In genomic region chr5:111039771-111040170, GRCm38 (mm10) we compare ENCODE assay signal across 17 mouse cellular contexts.
DNase-seq lines count a peak whose midpoint lies in the region; ATAC-seq and TF ChIP-seq lines count a peak whose summit lies in the region.
"Had no signal": no experiment of that assay in that cellular context is flagged by ENCODE, and none has a peak within 500 bp of the region (broad histone marks: within the 10 kb centered on the region; RNA-seq: fewer than 3 reads in every experiment).

No protein-coding gene starts in this region.

- no peak overlapping the region for H3K4me3 ChIP-seq in embryonic facial prominence, embryonic 13.5 days
- no peak overlapping the region for H3K4me3 ChIP-seq in embryonic facial prominence, embryonic 10.5 days
- H3K4me3 ChIP-seq in neural tube, embryonic 13.5 days: no peak overlapping the region
- H3K4me3 ChIP-seq in hindbrain, embryonic 15.5 days: no peak overlapping the region
- no peak overlapping the region for H3K4me3 ChIP-seq in intestine, postnatal 0 days (ENCODE audit: low read depth, low read length)
- H3K4me3 ChIP-seq: gastrocnemius, adult 2 months; heart, embryonic 15.5 days had no signal

- H3K4me1 ChIP-seq in embryonic facial prominence, embryonic 13.5 days: peaks cover 58% of the 10 kb centered on the region
- peaks cover 52% of the 10 kb centered on the region for H3K4me1 ChIP-seq in embryonic facial prominence, embryonic 10.5 days
- H3K4me1 ChIP-seq in neural tube, embryonic 13.5 days (replicated peaks): peaks cover 90% of the 10 kb centered on the region
- H3K4me1 ChIP-seq in hindbrain, embryonic 15.5 days (replicated peaks): peaks cover 65% of the 10 kb centered on the region
- H3K4me1 ChIP-seq in intestine, postnatal 0 days (replicated peaks; ENCODE audit: control insufficient read depth, insufficient read depth, low read length): no peaks in the 10 kb centered on the region; the same call in 1 of the 2 replicates

- ATAC-seq in embryonic facial prominence, embryonic 13.5 days (ENCODE audit: insufficient number of reproducible peaks, insufficient read depth, low FRiP score, low TSS enrichment, low read depth): no peak
- no peak for ATAC-seq in neural tube, embryonic 13.5 days (ENCODE audit: low read depth)
- no peak for ATAC-seq in hindbrain, embryonic 15.5 days (ENCODE audit: low FRiP score, low read depth)
- ATAC-seq in intestine, postnatal 0 days: no peak
- ATAC-seq: inflammation-experienced regulatory T-cells, adult 6 months had no signal

- H3K27me3 ChIP-seq in embryonic facial prominence, embryonic 13.5 days: no peaks in the 10 kb centered on the region
- no peaks in the 10 kb centered on the region for H3K27me3 ChIP-seq in embryonic facial prominence, embryonic 10.5 days (replicated peaks; ENCODE audit: low read depth, poor library complexity, severe bottlenecking)
- H3K27me3 ChIP-seq in neural tube, embryonic 13.5 days: no peaks in the 10 kb centered on the region
- no peaks in the 10 kb centered on the region for H3K27me3 ChIP-seq in hindbrain, embryonic 15.5 days
- H3K27me3 ChIP-seq in intestine, postnatal 0 days (replicated peaks; ENCODE audit: control insufficient read depth, insufficient read depth, low read length): no peaks in the 10 kb centered on the region
- H3K27me3 ChIP-seq: heart, embryonic 15.5 days had no signal

- no peak for DNase-seq in embryonic facial prominence, embryonic 10.5 days (ENCODE audit: low spot score)
- DNase-seq in neural tube, embryonic 10.5 days (ENCODE audit: extremely low spot score, low spot score): no peak
- DNase-seq in thymus, postnatal 36 days: peak; percentile 17 to 26
- no peak for DNase-seq in B cell, adult 2 months
- DNase-seq: adrenal gland, adult 2 months; cerebellum, adult 11 months; cerebellum, postnatal 36 days; gastrocnemius, adult 2 months; heart, adult 11 months; right cerebral cortex, postnatal 14 days had no signal

- no peak for TF ChIP-seq CTCF in intestine, postnatal 0 days (IDR thresholded peaks at IDR 0.05; ENCODE audit: low read depth)

- no peak overlapping the region for H3K9ac ChIP-seq in embryonic facial prominence, embryonic 13.5 days
- H3K9ac ChIP-seq in neural tube, embryonic 13.5 days: no peak overlapping the region
- no peak overlapping the region for H3K9ac ChIP-seq in hindbrain, embryonic 15.5 days
- no peak overlapping the region for H3K9ac ChIP-seq in intestine, postnatal 0 days (ENCODE audit: low read depth, low read length)
- H3K9ac ChIP-seq: heart, embryonic 15.5 days had no signal

- 0 out of 2 replicates have a peak overlapping the region, but pooled peaks have one; percentile 10 for H3K4me2 ChIP-seq in embryonic facial prominence, embryonic 13.5 days
- no peak overlapping the region for H3K4me2 ChIP-seq in neural tube, embryonic 13.5 days
- no peak overlapping the region for H3K4me2 ChIP-seq in hindbrain, embryonic 15.5 days
- H3K4me2 ChIP-seq in intestine, postnatal 0 days (replicated peaks; ENCODE audit: low read depth): no peak overlapping the region
- H3K4me2 ChIP-seq: heart, embryonic 15.5 days had no signal

- H3K36me3 ChIP-seq in embryonic facial prominence, embryonic 13.5 days: no peaks in the 10 kb centered on the region
- no peaks in the 10 kb centered on the region for H3K36me3 ChIP-seq in embryonic facial prominence, embryonic 10.5 days (replicated peaks)
- H3K36me3 ChIP-seq in neural tube, embryonic 13.5 days: no peaks in the 10 kb centered on the region
- H3K36me3 ChIP-seq in hindbrain, embryonic 15.5 days: no peaks in the 10 kb centered on the region
- H3K36me3 ChIP-seq in intestine, postnatal 0 days (ENCODE audit: control insufficient read depth, insufficient read depth): no peaks in the 10 kb centered on the region
- H3K36me3 ChIP-seq: heart, embryonic 15.5 days had no signal

- no peak overlapping the region for H3K27ac ChIP-seq in embryonic facial prominence, embryonic 13.5 days
- no peak overlapping the region; the same call in 1 of the 2 replicates for H3K27ac ChIP-seq in embryonic facial prominence, embryonic 10.5 days (replicated peaks)
- H3K27ac ChIP-seq in neural tube, embryonic 13.5 days (replicated peaks): peak overlapping the region; percentile 23
- peak overlapping the region; percentile 54; the same call in 1 of the 2 replicates for H3K27ac ChIP-seq in hindbrain, embryonic 15.5 days (replicated peaks)
- H3K27ac ChIP-seq in intestine, postnatal 0 days (ENCODE audit: low read depth, low read length): no peak overlapping the region
- H3K27ac ChIP-seq: gastrocnemius, adult 2 months; heart, embryonic 15.5 days; stomach, postnatal 0 days had no signal

- no peaks in the 10 kb centered on the region for H3K9me3 ChIP-seq in embryonic facial prominence, embryonic 13.5 days
- no peaks in the 10 kb centered on the region for H3K9me3 ChIP-seq in embryonic facial prominence, embryonic 10.5 days
- no peaks in the 10 kb centered on the region for H3K9me3 ChIP-seq in neural tube, embryonic 13.5 days
- H3K9me3 ChIP-seq in hindbrain, embryonic 15.5 days: no peaks in the 10 kb centered on the region
- H3K9me3 ChIP-seq in intestine, postnatal 0 days (ENCODE audit: control insufficient read depth): no peaks in the 10 kb centered on the region
- H3K9me3 ChIP-seq: heart, embryonic 15.5 days had no signal

- WGBS in embryonic facial prominence, embryonic 13.5 days: 63% methylated on average over 6 of the region's 6 CpGs
- WGBS in embryonic facial prominence, embryonic 10.5 days: 70% methylated on average over 6 of the region's 6 CpGs
- 64% methylated on average over 6 of the region's 6 CpGs for WGBS in neural tube, embryonic 13.5 days
- 67% methylated on average over 6 of the region's 6 CpGs for WGBS in hindbrain, embryonic 15.5 days
- 63% methylated on average over 6 of the region's 6 CpGs for WGBS in intestine, postnatal 0 days

Comparison
In these comparisons a context has a peak if more than half of its experiments do, and no peak if none do; other contexts are left out.
1. H3K27ac ChIP-seq: peak in neural tube, embryonic 13.5 days (single experiment) and hindbrain, embryonic 15.5 days (single experiment); none in embryonic facial prominence, embryonic 13.5 days (single experiment), embryonic facial prominence, embryonic 10.5 days (single experiment) and intestine, postnatal 0 days (single experiment).
2. DNase-seq: peak in thymus, postnatal 36 days (2 of 2); none in embryonic facial prominence, embryonic 10.5 days (single experiment), neural tube, embryonic 10.5 days (single experiment) and B cell, adult 2 months (0 of 2).